Mouse (Mus musculus) midbrain, embryonic 11.5 days (tissue): Measurements from ENCODE around the gene Krt87. TPM values are rescaled to one million over a fixed set of nuclear protein-coding genes. Genes with fewer than 3 reads are reported as not detected.

Source experiments
- ATAC-seq: fragments of 200-750 bp; cut with Nextera tagmentation; 2 replicates; pipeline ENCODE4 v1.8.0; 2017; ENCODE audit warnings: moderate TSS enrichment, moderate library complexity; ENCODE audit not compliant: low FRiP score
- DNase-seq: peaks from one replicate; pipeline ENCODE4 v3.0.0; 2015; ENCODE audit warnings: low spot score; ENCODE audit errors: missing footprints
- H3K27ac ChIP-seq: fragments of 300-500 bp; sonication (generic); 2 replicates; pipeline ENCODE4 v1.5.1; 2014; ENCODE audit warnings: low read depth, low read length
- H3K27me3 ChIP-seq: fragments of 300-500 bp; sonication (generic); 2 replicates; pipeline ENCODE4 v1.6.1; 2014; ENCODE audit warnings: mild to moderate bottlenecking, low read length, moderate library complexity, mixed read lengths; ENCODE audit not compliant: control insufficient read depth, insufficient read depth
- H3K36me3 ChIP-seq: fragments of 300-500 bp; sonication (generic); 2 replicates; pipeline ENCODE4 v1.6.1; 2014; ENCODE audit warnings: mild to moderate bottlenecking, low read length, moderate library complexity, mixed read lengths; ENCODE audit not compliant: control insufficient read depth, insufficient read depth
- H3K4me1 ChIP-seq: fragments of 300-500 bp; sonication (generic); 2 replicates; pipeline ENCODE4 v1.6.1; 2014; ENCODE audit warnings: low read length; ENCODE audit not compliant: control insufficient read depth, insufficient read depth
- H3K4me2 ChIP-seq: fragments of 300-500 bp; sonication (generic); 2 replicates; pipeline ENCODE4 v1.6.1; 2014; ENCODE audit warnings: mild to moderate bottlenecking, moderate library complexity
- H3K4me3 ChIP-seq: fragments of 300-500 bp; sonication (generic); 2 replicates; pipeline ENCODE4 v1.5.1; 2014; ENCODE audit warnings: low read depth, low read length
- H3K9ac ChIP-seq: fragments of 300-500 bp; sonication (generic); 2 replicates; pipeline ENCODE4 v1.6.1; 2014; ENCODE audit warnings: low read length
- H3K9me3 ChIP-seq: fragments of 300-500 bp; sonication (generic); 2 replicates; pipeline ENCODE4 v1.6.1; 2016; ENCODE audit warnings: low read length; ENCODE audit not compliant: control insufficient read depth
- WGBS: fragments of 180-500 bp; shearing (Covaris S2); extraction: QIAGEN DNeasy Blood & Tissue Kit; methylation state at CpG from one replicate; pipeline ENCODE4 v1.1.7; 2014; 5-methylcytosine and 5-hydroxymethylcytosine counted together
- polyA plus RNA-seq: library from polyadenylated mRNA; unstranded; fragments of >200 nt; fragmentation: Nextera tagmentation; extraction: Ambion mirVana; gene quantifications from 2 replicates; pipeline ENCODE4 v1.2.1, GENCODE M21; 2014

Gene Krt87
- 0.07 and 0.16 TPM in 2 replicates for polyA plus RNA-seq

DNA sequence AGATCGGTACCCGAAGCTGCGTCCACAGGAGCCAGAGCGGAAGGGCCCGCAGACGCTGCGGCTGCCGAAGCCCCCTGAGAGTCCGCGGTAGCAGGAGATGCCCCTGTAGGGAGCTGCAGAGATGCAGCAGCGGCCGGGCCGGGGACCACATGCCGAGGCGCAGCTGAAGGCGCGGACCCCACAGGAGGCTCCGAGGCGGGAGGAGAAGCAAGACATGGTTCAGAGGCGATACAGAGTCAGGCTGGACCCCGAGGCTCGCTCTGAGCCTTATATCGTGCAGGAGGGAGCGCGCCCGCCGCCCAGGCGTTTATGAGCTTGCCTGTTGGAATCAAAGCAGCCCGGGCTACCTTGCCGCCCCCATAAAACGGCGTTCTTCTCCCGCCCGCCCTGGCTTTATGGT is at the start of gene Krt87:
Krt87 (minus strand) TSS at position 250 of the 400 bp plus-strand sequence.
- H3K27me3 ChIP-seq = peaks cover 12% of the 10 kb centered on the region; the same call in 1 of the 2 replicates
- WGBS = 3% methylated on average over 34 of the region's 34 CpGs
- ATAC-seq = no peak

GRCm38 (mm10) chr15:101485911-101486635 is 47.5 kb upstream of the Krt87 start:
- no peaks in the 10 kb centered on the region for H3K9me3 ChIP-seq
- DNase-seq (peak; percentile 44), ATAC-seq (no peak)
- H3K36me3 ChIP-seq = no peaks in the 10 kb centered on the region
- no peak overlapping the region for H3K4me3 ChIP-seq
- H3K9ac ChIP-seq = no peak overlapping the region
- no peak overlapping the region for H3K27ac ChIP-seq
- H3K4me2 ChIP-seq = no peak overlapping the region
- no peaks in the 10 kb centered on the region for H3K27me3 ChIP-seq
- 86% methylated on average over 11 of the region's 11 CpGs for WGBS
- H3K4me1 ChIP-seq = no peaks in the 10 kb centered on the region

More for the DNA sequence above, at the start of gene Krt87:
- Histone ChIP-seq H3K4me3 (peak within 1 kb of the TSS; percentile 22), H3K9ac (peak within 1 kb of the TSS; percentile 50), H3K4me1 (0 out of 2 replicates have a peak, but pooled peaks cover 2% of the 10 kb centered on the region), H3K9me3 (no peaks in the 10 kb centered on the region), H3K4me2 (peak within 1 kb of the TSS; percentile 47), H3K27ac (no peak within 1 kb of the TSS), H3K36me3 (no peaks in the 10 kb centered on the region)
- peak; percentile 88 for DNase-seq

DNA sequence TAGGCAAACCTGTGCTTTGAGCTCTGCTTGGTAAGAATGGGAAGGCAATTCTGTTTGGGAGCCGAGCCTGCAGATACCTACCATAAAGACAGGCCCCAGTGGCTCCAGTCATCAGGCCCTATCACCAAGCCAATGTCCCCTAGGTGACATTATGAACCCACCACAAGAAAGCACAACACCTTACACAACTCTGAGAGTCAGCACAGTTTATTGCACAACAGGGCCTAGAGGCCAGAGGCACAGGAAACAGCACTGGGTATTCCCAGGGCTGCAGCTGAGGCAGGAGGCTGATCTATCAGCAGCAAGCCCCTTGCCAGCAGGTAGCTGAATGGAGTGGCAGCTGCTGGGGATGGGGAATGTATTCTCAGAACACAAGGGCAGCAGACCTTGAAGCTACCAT is 46.3 kb upstream of the Krt87 start:
- Histone ChIP-seq H3K4me2 (no peak overlapping the region), H3K4me3 (no peak overlapping the region), H3K27me3 (no peaks in the 10 kb centered on the region), H3K36me3 (no peaks in the 10 kb centered on the region), H3K9me3 (no peaks in the 10 kb centered on the region), H3K9ac (no peak overlapping the region), H3K4me1 (no peaks in the 10 kb centered on the region), H3K27ac (no peak overlapping the region)
- peak; percentile 49 for DNase-seq
- 93% methylated on average over 1 of the region's 1 CpGs for WGBS
- no peak for ATAC-seq

- no peak overlapping the region for H3K4me2 ChIP-seq
- no peaks in the 10 kb centered on the region for H3K9me3 ChIP-seq
- H3K36me3 ChIP-seq = no peaks in the 10 kb centered on the region
- H3K4me3 ChIP-seq = no peak overlapping the region
- H3K27me3 ChIP-seq = peaks cover under 1% of the 10 kb centered on the region; the same call in 1 of the 2 replicates
- ATAC-seq (no peak), DNase-seq (peak; percentile 76)
- H3K4me1 ChIP-seq = peaks cover 5% of the 10 kb centered on the region
- no peak overlapping the region for H3K27ac ChIP-seq
- WGBS = 65% methylated on average over 1 of the region's 1 CpGs
- no peak overlapping the region for H3K9ac ChIP-seq
Measured at GRCm38 (mm10) chr15:101483646-101484045, 45.0 kb upstream of the Krt87 start.

DNA sequence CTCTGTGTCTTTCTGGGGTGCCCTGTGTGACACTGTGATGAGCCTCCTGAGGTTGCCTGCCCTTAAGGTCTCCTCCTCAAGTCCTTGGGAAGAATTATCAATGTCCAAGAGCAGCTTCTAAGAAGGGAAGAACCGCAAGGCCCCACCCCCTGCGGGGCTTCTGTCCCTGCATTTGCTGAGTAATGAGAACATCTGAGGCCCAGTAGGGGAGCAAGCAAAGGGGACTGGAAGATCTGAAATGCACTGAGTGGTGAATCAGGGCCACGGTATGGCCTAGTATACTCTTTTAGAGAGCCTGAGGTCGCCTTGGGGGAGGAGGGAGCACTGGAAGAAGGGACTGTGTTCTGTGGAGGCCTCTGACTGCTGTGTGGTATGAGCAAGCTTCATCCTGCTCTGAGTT is 43.5 kb upstream of the Krt87 start:
- Histone ChIP-seq H3K27me3 (peaks cover 2% of the 10 kb centered on the region; the same call in 1 of the 2 replicates), H3K27ac (no peak overlapping the region), H3K9ac (no peak overlapping the region), H3K4me2 (no peak overlapping the region), H3K4me1 (peaks cover 5% of the 10 kb centered on the region), H3K36me3 (no peaks in the 10 kb centered on the region), H3K9me3 (no peaks in the 10 kb centered on the region), H3K4me3 (no peak overlapping the region)
- WGBS = 38% methylated on average over 4 of the region's 4 CpGs
- ATAC-seq = no peak
- peak; percentile 53 for DNase-seq

DNA sequence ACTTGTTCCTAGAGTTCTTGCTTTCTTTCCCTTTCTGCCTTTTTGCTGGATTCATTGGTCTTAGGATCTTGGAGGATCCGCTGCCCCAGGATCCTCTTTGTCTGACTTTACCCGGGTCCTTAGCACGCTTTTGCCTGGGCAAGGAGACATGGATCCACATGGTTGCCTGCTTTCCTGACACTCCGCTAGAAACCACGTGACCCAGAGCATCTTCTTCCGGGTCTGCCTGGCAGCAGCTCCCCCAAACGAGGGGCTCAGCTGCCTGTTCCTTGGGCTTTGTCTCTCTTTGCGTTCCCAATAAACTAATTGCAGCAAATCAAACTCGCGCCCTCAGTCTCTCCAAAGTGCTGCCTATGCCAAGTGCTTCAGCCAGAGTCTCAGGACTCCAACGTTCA is 41.1 kb upstream of the Krt87 start:
- peak overlapping the region; percentile 58 for H3K4me2 ChIP-seq
- H3K27me3 ChIP-seq = peaks cover 2% of the 10 kb centered on the region; the same call in 1 of the 2 replicates
- peak overlapping the region; percentile 28 for H3K4me3 ChIP-seq
- H3K9me3 ChIP-seq = no peaks in the 10 kb centered on the region
- 35% methylated on average over 11 of the region's 11 CpGs for WGBS
- ATAC-seq (no peak), DNase-seq (no peak)
- no peaks in the 10 kb centered on the region for H3K36me3 ChIP-seq
- peaks cover 5% of the 10 kb centered on the region for H3K4me1 ChIP-seq
- peak overlapping the region; percentile 54 for H3K9ac ChIP-seq
- no peak overlapping the region for H3K27ac ChIP-seq

GRCm38 (mm10) chr15:101479007-101479665 is 40.5 kb upstream of the Krt87 start:
- peaks cover 2% of the 10 kb centered on the region; the same call in 1 of the 2 replicates for H3K27me3 ChIP-seq
- WGBS = 11% methylated on average over 31 of the region's 31 CpGs
- peak overlapping the region; percentile 54 for H3K9ac ChIP-seq
- ATAC-seq (peak; percentile 70), DNase-seq (peak; percentile 96)
- H3K36me3 ChIP-seq = no peaks in the 10 kb centered on the region
- peak overlapping the region; percentile 58 for H3K4me2 ChIP-seq
- no peaks in the 10 kb centered on the region for H3K9me3 ChIP-seq
- H3K4me3 ChIP-seq = peak overlapping the region; percentile 28
- H3K27ac ChIP-seq = no peak overlapping the region
- peaks cover 5% of the 10 kb centered on the region for H3K4me1 ChIP-seq

GRCm38 (mm10) chr15:101472952-101473528 is 34.4 kb upstream of the Krt87 start, which contains the start of gene Krt86:
Gene Krt86 (plus strand): TSS chr15:101473478.
- Histone ChIP-seq H3K36me3 (no peaks in the 10 kb centered on the region), H3K9me3 (no peaks in the 10 kb centered on the region), H3K27me3 (no peaks in the 10 kb centered on the region), H3K9ac (no peak within 1 kb of the TSS), H3K27ac (no peak within 1 kb of the TSS), H3K4me2 (no peak within 1 kb of the TSS), H3K4me3 (no peak within 1 kb of the TSS), H3K4me1 (no peaks in the 10 kb centered on the region)
- ATAC-seq (no peak), DNase-seq (peak; percentile 88)
- 38% methylated on average over 10 of the region's 10 CpGs for WGBS

DNA sequence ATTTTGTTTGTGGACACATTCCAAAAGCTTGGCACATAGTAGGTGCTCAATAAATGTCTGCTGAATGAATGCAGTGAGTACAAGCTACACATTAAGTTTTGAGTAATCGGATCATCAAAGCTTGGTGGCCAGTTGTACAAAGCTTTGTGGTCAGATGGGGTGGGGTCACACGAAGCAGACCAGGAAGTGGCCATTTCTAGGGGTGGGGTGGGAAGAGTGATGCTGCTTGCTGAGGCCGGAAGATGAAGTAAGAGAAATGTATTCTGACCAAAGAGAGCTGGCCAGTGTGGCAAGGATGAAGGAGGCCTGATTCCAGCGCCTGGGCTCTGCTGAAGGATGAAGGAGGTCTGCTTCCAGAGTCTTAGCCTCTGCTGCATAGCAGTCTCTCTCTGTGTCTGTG is 30.5 kb upstream of the Krt87 start:
- no peak overlapping the region for H3K27ac ChIP-seq
- no peak for ATAC-seq
- no peak overlapping the region for H3K9ac ChIP-seq
- no peaks in the 10 kb centered on the region for H3K9me3 ChIP-seq
- no peak for DNase-seq
- H3K27me3 ChIP-seq = no peaks in the 10 kb centered on the region
- no peaks in the 10 kb centered on the region for H3K4me1 ChIP-seq
- no peak overlapping the region for H3K4me2 ChIP-seq
- WGBS = 83% methylated on average over 4 of the region's 4 CpGs
- no peaks in the 10 kb centered on the region for H3K36me3 ChIP-seq
- H3K4me3 ChIP-seq = no peak overlapping the region
